Mouse (Mus musculus): ENCODE data around the gene Sap18. TPM values are rescaled to one million over a fixed set of nuclear protein-coding genes. Genes with fewer than 3 reads are reported as not detected.
"Not testable (repeated sequence)": the region's sequence is repeated elsewhere in the genome, so short reads cannot be mapped to it uniquely, and the experiment has no call there.

Sap18 gene
- 172 and 187 TPM in 2 replicates for total RNA-seq (2014; fragmentation: Nextera tagmentation)
- total RNA-seq (2017) = 28.6 and 29.8 TPM in 2 replicates

- peak; percentile 99 for ATAC-seq (replicated peaks; ENCODE audit: low FRiP score, low TSS enrichment, poor library complexity, severe bottlenecking)
These were observed at the start of gene Sap18 for GRCm38 (mm10) chr14:57797991-57798931. Sap18 (plus strand) TSS chr14:57798180.

- no peak for ATAC-seq (replicated peaks; ENCODE audit: low FRiP score, low TSS enrichment, poor library complexity, severe bottlenecking)
These were observed 48.5 kb upstream of the Sap18 start for GRCm38 (mm10) chr14:57749501-57749900.

GRCm38 (mm10) chr14:57751006-57751405 is 47.0 kb upstream of the Sap18 start:
- not testable (repeated sequence) for ATAC-seq (replicated peaks; ENCODE audit: low FRiP score, low TSS enrichment, poor library complexity, severe bottlenecking)

GRCm38 (mm10) chr14:57753351-57753992 is 44.5 kb upstream of the Sap18 start:
- peak; percentile 90 for ATAC-seq (replicated peaks; ENCODE audit: low FRiP score, low TSS enrichment, poor library complexity, severe bottlenecking)

GRCm38 (mm10) chr14:57755661-57756060 is 42.3 kb upstream of the Sap18 start:
- ATAC-seq (replicated peaks; ENCODE audit: low FRiP score, low TSS enrichment, poor library complexity, severe bottlenecking) = peak; percentile 48; the same call in 1 of the 2 replicates

GRCm38 (mm10) chr14:57756094-57756493 is 41.9 kb upstream of the Sap18 start:
- no peak for ATAC-seq (replicated peaks; ENCODE audit: low FRiP score, low TSS enrichment, poor library complexity, severe bottlenecking)

- ATAC-seq (replicated peaks; ENCODE audit: low FRiP score, low TSS enrichment, poor library complexity, severe bottlenecking) = no peak
These were observed 39.7 kb upstream of the Sap18 start, which contains the start of gene Lats2 for GRCm38 (mm10) chr14:57758237-57758636. Lats2 (minus strand) TSS chr14:57758388.

GRCm38 (mm10) chr14:57760447-57761412 is 37.2 kb upstream of the Sap18 start:
- no peak for ATAC-seq (replicated peaks; ENCODE audit: low FRiP score, low TSS enrichment, poor library complexity, severe bottlenecking)

- no peak for ATAC-seq (replicated peaks; ENCODE audit: low FRiP score, low TSS enrichment, poor library complexity, severe bottlenecking)
These were observed 28.9 kb upstream of the Sap18 start for GRCm38 (mm10) chr14:57769102-57769501.

GRCm38 (mm10) chr14:57772157-57772815 is 25.7 kb upstream of the Sap18 start:
- no peak for ATAC-seq (replicated peaks; ENCODE audit: low FRiP score, low TSS enrichment, poor library complexity, severe bottlenecking)

GRCm38 (mm10) chr14:57787406-57787805 is 10.6 kb upstream of the Sap18 start:
- no peak for ATAC-seq (replicated peaks; ENCODE audit: low FRiP score, low TSS enrichment, poor library complexity, severe bottlenecking)

GRCm38 (mm10) chr14:57789311-57789710 is 8.7 kb upstream of the Sap18 start:
- ATAC-seq (replicated peaks; ENCODE audit: low FRiP score, low TSS enrichment, poor library complexity, severe bottlenecking) = no peak

GRCm38 (mm10) chr14:57789759-57790158 is 8.2 kb upstream of the Sap18 start:
- no peak for ATAC-seq (replicated peaks; ENCODE audit: low FRiP score, low TSS enrichment, poor library complexity, severe bottlenecking)

GRCm38 (mm10) chr14:57791171-57791570 is 6.8 kb upstream of the Sap18 start:
- ATAC-seq (replicated peaks; ENCODE audit: low FRiP score, low TSS enrichment, poor library complexity, severe bottlenecking) = no peak

GRCm38 (mm10) chr14:57797551-57797950 is 429 bp upstream of the Sap18 start:
- peak; percentile 16 for ATAC-seq (replicated peaks; ENCODE audit: low FRiP score, low TSS enrichment, poor library complexity, severe bottlenecking)

- no peak for ATAC-seq (replicated peaks; ENCODE audit: low FRiP score, low TSS enrichment, poor library complexity, severe bottlenecking)
These were observed 5.8 kb downstream of the Sap18 start for GRCm38 (mm10) chr14:57803731-57804130.

GRCm38 (mm10) chr14:57808558-57808957 is 10.6 kb downstream of the Sap18 start:
- peak; percentile 85 for ATAC-seq (replicated peaks; ENCODE audit: low FRiP score, low TSS enrichment, poor library complexity, severe bottlenecking)

GRCm38 (mm10) chr14:57810886-57811285 is 12.9 kb downstream of the Sap18 start:
- ATAC-seq (replicated peaks; ENCODE audit: low FRiP score, low TSS enrichment, poor library complexity, severe bottlenecking) = no peak

- ATAC-seq (replicated peaks; ENCODE audit: low FRiP score, low TSS enrichment, poor library complexity, severe bottlenecking) = no peak
These were observed 13.9 kb downstream of the Sap18 start for GRCm38 (mm10) chr14:57811844-57812243.

Measured in megakaryocyte-erythroid progenitor cell, adult 5-6 weeks (primary cell).